Mouse (Mus musculus) adrenal gland, postnatal 4 days (tissue): ENCODE data around the gene Gpr68. TPM values are rescaled to one million over a fixed set of nuclear protein-coding genes. Genes with fewer than 3 reads are reported as not detected.

Experiments
- DNase-seq, 2 experiments: peaks; one replicate each; pipeline ENCODE4 v3.0.0; 2021 to 2022; ENCODE audit warnings: low spot score in 2 of 2, mixed read lengths in 2 of 2
- total RNA-seq, 2 experiments: library from RNA; stranded (reverse); gene quantifications; 2 replicates each; pipeline ENCODE4 v1.2.3; 2021

Gpr68 gene
- total RNA-seq, 2 experiments from 2014 or later: 2.5 to 2.8 TPM

DNA sequence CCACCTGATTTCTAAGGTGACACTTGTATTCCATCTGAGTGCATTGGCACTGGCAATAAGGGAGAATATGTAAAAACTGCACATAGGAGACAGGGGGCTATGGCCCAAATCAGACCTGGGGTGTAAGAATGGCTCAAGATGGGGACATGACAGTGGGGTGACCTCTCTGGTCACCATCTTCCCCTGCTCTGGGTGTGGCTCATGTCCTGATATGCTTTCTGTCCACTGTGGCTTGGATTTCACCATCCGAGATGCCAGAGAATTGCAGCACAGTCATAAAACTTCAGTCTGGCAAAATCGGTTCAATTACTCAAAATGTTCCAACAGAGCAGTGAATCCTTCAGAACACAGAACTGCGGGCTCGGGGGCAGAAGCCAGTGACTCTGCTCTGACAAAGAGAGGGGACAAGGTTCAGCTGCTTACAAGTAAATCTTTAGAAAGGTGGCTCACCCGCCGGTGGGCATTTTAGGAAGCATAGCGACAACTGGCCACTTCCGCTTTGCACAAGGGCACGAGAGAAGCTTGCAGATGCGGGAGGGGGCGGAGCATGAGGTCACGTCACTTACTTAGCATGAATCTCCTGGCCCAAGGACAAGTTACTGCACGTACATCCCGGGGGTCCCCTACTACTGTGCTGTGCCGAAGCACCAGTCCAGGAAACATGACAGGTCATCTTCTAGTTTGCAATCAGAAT lies 16.8 kb upstream of the Gpr68 start:
- DNase-seq: no peak

DNA sequence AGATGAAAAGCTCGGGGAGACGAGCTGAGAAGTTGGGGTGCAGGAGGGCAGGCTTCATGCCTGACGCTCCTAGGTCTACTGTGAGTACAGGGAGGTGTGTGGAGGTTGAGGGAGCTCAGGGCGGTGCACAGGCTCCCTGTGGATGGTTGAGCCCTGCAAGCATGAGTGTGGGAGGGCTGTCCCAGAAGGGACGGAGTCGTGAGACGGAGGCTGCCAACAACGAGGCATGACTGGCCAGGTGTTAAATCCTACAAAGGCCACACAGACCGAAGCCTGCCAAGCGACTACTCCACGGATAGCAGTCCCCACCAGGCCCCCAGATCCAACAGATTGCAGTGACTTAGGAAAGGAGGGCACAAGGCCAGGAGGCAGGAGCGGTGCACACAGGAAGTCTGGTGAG lies 2.7 kb upstream of the Gpr68 start:
- no peak for DNase-seq

GRCm38 (mm10) chr12:100909765-100910164 lies 1.8 kb upstream of the Gpr68 start:
- DNase-seq: no peak

DNA sequence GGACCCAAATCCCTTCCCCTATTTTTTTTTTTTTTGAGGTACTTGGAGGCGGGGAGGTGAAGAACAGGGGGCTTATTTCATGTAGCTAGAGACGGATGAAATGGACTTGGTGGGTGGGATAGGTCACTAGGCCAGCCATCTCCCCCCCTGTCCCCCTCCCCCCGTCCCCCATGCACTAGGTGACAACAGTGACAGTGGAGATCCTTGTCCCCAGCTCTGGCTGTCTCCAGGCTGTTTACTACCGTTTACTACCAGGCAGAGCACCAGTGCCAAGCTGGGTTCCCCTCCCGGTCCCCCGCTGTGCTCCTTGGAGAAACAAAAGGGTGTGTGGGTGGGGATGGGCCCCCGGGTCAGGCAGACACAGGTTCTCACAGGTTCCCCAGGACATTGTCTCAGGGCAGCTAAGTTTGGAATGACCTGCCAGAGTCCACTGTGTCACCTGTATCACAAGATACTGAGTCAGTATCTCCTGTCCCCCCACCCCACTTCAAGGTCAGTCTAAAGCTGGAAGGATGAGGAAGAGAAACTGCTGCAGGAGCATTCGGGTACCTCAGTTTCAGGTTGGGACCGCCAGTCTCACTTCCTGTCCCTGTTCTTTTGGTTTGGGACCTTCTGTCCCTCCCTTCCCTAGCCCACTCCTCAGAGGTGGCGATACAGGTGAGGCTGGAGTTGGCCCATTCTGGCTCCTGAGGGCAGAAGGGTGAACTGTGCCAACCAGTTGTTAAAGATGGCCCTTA lies 468 bp upstream of the Gpr68 start:
- no peak for DNase-seq

GRCm38 (mm10) chr12:100906861-100907260 lies 1.1 kb downstream of the Gpr68 start:
- DNase-seq: no peak

DNA sequence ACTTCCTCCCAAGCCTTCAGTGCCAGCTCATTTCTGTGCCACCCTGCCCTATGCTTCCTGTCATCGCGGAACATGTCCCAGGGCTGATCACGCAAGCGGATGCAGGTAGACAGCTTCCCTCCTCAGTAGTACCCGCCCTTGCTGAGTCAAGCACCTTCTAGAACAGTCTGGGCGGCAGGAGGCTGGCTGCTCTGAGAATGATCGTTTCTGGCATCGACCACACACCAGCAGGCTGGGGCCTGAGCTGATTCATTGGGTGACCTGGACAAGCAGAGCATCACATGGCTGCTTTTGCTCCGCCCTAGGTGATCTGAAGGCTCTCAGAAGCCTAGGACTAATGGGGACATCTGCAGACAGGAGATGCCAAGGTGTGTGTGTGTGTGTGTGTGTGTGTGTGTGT lies 4.2 kb downstream of the Gpr68 start:
- no peak for DNase-seq

GRCm38 (mm10) chr12:100901386-100901785 lies 6.6 kb downstream of the Gpr68 start:
- no peak for DNase-seq

- no peak for DNase-seq
These were observed 7.1 kb downstream of the Gpr68 start for GRCm38 (mm10) chr12:100900901-100901300.

GRCm38 (mm10) chr12:100899111-100899640 lies 8.8 kb downstream of the Gpr68 start:
- DNase-seq: no peak

- DNase-seq: no peak
These were observed 10.0 kb downstream of the Gpr68 start for GRCm38 (mm10) chr12:100897736-100898650.

GRCm38 (mm10) chr12:100896661-100897060 lies 11.3 kb downstream of the Gpr68 start:
- no peak for DNase-seq

- no peak for DNase-seq
These were observed 12.5 kb downstream of the Gpr68 start for GRCm38 (mm10) chr12:100895504-100895903.

DNA sequence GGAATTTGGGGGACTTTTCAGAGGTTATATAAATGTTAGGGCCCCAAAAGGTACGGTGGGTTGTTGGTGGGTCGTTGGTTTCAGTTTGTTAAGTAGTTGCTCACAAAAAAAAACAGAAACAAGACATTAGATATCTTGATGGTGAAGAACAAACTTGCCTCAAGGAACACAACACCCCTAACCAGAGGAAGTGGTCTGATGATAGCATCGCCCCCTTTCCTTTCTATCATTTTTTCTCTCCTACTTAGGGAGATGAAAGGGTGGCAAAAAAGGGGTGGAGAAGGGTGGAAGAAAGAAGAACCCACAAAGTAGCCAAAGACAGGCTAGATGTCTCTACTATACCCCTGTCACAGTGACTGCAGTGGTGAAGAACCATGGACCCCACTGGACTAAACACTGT lies 17.4 kb downstream of the Gpr68 start:
- DNase-seq: no peak

- no peak for DNase-seq
These were observed 20.2 kb downstream of the Gpr68 start for GRCm38 (mm10) chr12:100887801-100888258.

- DNase-seq: no peak
These were observed 21.1 kb downstream of the Gpr68 start for GRCm38 (mm10) chr12:100886877-100887276.

DNA sequence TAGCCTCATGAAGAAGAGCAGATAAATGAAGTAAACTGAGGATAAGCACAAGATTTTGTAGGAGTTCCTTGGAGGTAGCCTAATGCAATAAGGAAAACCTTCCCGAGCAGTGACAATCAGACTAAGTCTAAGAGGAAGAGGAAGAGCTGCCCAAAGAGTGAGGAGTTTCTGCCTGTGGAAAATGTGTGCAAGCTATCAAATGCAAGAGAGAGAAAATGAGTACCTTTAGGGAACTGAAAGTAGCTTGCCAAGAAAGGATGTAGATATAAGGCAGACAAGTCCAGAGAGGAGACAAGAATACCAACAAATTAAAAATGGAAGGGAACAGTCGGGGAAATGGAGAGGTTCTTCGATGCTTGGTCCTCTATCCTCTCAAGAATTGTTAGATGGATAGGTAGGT lies 22.4 kb downstream of the Gpr68 start:
- no peak for DNase-seq

- no peak for DNase-seq
These were observed 24.8 kb downstream of the Gpr68 start for GRCm38 (mm10) chr12:100883168-100883567.

GRCm38 (mm10) chr12:100878556-100878955 lies 29.4 kb downstream of the Gpr68 start:
- DNase-seq: no peak

DNA sequence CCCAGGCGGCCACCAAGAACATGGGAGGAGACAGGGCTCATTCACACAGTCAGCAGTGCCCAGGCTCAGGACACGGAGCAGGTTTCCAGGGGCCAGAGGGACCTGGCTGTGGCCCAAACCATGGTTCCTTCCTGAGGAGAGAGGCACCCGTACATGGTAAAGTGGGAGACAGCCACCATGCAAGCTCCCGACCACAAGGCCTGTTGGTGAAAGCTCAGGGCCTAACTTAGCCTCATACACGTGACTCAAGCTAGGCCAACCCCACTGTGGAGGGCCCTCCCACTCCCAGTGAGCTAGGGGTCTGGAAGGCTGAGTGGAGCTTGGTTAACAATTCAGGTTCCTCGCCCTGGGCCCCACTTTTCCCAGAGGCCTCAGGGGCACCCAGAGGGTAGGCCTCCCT lies 30.1 kb downstream of the Gpr68 start:
- no peak for DNase-seq

DNA sequence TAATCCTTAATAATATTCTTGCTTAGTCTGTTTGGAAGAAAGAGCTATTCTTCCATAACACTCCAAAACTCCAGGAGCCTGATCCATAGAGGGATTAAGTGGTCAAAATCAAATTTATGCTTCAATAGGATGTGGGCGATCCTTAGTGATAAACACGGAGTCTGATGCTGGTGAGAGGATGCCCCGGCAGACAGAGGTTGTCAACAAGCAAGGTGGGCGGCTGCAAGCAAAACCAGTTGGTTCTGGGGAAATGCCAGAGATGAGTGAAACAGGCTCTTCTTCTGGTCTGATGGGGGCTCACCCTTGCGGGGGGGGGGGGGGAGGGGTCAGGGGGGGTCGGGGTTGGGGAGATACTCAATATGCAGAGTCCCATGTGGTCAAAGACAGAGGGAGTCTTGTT lies 32.0 kb downstream of the Gpr68 start:
- DNase-seq: no peak

GRCm38 (mm10) chr12:100875553-100875952 lies 32.4 kb downstream of the Gpr68 start:
- DNase-seq: no peak
